Mouse (Mus musculus) c-Kit-positive CD71-positive TER-119-negative erythroid progenitor cells, embryonic 14.5 days (primary cell): ENCODE data around the gene Arhgap22.

Experiments used
- DNase-seq: peaks from one replicate; pipeline ENCODE4 v3.0.0-alpha.2; 2013; ENCODE audit warnings: low read depth

Arhgap22 gene

GRCm38 (mm10) chr14:33214767-33215128 is 922 bp downstream of the Arhgap22 start:
- no peak for DNase-seq

DNA sequence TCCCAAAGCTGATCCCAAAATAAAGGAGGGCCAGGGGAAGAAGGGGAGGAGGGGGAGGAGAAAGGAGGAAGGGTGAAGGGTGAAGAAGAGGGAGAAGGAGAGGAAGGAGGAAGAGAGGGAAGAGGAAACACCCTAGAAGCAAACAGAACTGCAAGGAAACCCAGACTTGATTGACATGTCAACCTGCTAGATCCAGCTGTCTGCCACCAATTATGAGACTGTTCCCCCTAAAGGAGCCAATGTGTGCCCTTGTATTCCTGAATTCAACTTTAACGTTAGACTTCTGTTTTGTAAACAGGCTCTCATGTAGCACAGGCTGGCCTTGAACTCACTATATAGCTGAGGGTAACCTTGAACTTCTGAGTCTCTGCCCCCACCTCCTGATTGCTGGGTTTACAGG is 1.3 kb downstream of the Arhgap22 start:
- DNase-seq = no peak

- DNase-seq = no peak
Measured at GRCm38 (mm10) chr14:33216343-33217208, 2.8 kb downstream of the Arhgap22 start.

DNA sequence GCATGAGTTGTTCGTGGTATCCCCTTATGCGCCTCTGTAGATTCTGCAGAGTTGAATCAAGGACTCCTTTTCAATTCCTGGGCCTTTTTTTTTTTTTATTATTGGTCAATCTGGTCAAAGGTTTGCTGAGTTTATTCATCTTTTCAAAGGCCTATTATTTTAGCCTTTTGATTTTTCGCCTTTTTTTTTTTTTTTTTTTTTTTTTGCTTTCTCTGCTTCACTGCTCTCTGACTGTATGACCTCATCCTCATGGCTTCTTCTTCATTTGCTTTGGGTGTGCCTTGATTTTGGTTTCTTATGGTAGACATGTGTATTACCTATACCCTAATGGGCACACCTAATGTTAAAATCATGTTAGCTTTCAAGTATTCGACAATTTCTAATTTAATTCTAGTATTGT is 11.4 kb downstream of the Arhgap22 start:
- no peak for DNase-seq

DNA sequence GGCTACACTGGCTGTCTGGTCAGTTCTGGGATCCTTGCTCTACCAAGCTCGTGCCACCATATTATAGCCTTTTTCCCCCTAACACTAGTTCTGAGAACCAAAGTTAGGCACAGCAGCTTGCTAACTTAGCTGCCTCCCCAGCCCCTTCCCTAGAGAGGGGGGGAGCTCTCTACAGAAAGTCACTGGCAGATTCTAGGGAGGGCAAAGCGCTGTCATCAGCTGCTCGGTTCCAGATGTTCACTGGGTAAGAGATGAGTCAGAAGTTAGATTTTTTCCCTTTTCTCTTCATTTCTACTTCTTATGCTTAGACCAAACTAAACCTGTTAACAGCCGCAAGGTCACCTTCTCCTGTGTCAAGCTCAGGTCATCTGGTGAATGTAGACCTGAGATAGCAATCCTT is 16.8 kb downstream of the Arhgap22 start:
- DNase-seq = no peak

DNA sequence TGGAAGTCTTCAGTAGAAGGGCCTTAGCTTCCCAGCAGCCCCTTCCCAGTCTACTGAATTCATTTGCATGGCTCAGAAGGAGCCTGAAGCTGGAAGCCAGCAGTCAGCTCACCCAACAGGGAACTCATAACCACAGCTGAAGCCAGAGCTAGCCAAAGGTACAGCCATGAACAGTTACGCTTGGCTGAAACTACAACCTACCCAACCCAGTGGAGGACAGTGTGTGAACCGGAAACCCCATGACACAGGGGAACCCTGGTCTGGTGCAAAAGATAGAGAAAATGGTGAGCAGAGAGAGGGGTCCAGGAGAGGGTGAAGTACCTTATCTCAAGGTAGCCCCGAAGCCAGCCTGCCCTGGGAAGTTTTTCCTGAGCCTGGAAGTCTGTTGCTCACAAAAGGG is 17.5 kb downstream of the Arhgap22 start:
- no peak for DNase-seq

GRCm38 (mm10) chr14:33232048-33232447 is 18.2 kb downstream of the Arhgap22 start:
- no peak for DNase-seq

DNA sequence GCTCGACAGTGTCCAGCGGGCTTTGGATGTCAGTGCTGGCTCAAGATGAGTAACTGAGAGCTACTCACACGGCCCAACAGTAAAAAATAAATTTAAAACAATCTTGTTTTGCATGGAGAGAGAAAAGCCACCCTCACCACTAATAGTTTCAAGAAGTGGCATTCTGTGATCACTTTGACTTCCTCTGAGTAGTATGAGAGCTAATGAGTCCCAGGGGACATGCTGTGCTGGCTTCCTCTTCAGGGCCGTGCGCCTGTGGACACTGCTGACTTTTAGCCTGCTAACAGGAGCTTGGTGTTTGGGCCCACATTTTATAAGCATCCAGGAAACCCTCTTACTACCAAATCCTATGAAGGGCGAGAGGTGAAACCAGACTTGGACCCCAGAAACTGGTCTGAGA is 21.8 kb downstream of the Arhgap22 start:
- DNase-seq = no peak

GRCm38 (mm10) chr14:33240400-33240799 is 26.6 kb downstream of the Arhgap22 start:
- no peak for DNase-seq

- no peak for DNase-seq
Measured at GRCm38 (mm10) chr14:33243261-33243660, 29.4 kb downstream of the Arhgap22 start.

DNA sequence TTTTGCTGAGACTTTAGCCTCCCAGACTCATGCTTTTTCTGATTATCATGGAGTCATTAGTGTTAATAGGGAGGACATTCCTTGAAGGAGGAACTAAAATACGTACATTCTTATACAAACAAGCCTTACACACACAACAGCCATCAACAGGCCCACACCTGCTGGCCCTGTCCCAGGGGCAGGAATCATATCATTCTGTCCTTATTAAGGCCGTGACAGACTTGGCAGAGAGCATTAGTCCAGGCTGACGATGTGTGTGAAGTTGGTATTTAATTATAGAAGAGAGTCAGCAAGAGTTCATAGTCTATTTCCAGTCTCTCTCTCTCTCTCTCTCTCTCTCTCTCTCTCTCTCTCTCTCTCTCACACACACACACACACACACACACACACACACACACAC is 30.7 kb downstream of the Arhgap22 start:
- DNase-seq = no peak

DNA sequence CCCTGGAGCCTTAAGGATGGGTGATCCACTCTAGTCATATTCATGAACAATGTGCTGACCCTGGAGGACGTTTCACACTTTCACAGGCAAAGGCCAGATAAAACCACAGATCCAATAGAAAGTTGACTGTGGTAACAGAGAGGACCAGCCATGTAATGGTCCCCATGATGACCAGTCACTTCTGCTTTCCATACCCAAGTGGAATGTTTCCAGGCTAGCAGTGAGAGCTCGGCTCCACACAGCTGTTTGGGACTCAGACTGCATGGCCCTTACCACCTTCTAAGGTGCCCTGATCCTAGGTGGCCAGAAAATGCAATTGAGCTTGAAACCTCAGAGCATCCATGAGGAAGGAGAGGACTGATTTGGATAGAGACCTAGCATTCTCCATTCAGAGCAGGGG is 31.1 kb downstream of the Arhgap22 start:
- no peak for DNase-seq

- DNase-seq = no peak
Measured at GRCm38 (mm10) chr14:33246476-33246875, 32.6 kb downstream of the Arhgap22 start.

DNA sequence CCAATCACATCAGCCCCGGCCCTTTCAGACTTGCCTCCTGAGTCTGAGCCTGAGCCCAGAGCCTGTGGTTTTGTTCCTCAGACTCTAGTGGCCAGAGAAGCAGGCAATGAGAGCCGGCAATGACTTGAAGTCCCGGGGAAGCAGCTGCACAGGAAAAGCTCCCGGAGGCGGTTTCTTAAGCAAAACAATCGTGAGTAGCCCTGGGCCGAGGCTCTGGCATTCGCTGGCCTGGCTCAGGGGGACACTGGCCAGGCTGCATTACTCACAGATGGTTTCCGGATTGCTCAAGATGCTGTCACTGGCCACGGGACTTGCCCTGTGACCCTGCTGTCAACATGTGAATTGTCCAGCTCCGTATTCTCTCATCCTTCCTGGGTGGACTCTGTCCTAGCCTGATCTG is 33.8 kb downstream of the Arhgap22 start:
- no peak for DNase-seq

GRCm38 (mm10) chr14:33248741-33249140 is 34.9 kb downstream of the Arhgap22 start:
- no peak for DNase-seq

DNA sequence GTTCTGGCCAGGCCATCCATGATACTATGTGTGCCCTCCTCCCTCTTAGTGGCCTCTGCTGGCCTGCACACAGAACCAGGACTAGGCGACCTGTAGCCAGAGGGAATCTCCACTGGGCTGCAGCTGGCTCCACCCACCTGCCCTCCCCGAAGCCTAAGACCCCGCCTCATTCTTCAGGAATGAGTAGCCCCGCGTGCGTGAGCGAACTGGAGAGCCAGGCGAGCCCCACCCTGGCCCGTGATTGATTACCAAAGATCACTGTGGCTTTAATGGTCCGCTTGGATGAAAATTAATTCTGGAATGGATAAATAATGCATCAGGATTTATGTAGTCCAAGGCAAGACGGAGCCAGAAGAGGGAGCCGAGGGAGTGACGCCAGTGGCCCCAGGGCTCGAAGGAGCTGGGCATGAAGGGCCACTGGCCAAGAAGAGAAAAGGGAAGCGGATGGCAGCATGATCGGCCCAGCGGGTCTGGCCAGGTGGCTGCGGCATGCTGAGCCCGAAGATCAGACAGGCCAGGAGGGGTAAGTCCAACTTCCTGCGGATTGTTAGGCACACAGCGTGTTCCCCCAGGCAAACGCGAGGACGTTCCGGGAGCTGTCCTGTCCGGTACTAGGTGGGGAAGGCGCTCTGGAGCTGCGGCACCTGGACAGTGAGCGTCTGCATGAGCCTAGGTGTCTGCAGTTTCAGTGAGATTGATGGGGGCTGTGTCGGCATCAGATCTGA is 36.6 kb downstream of the Arhgap22 start:
- DNase-seq = no peak

GRCm38 (mm10) chr14:33250956-33251745 is 37.3 kb downstream of the Arhgap22 start:
- no peak for DNase-seq

GRCm38 (mm10) chr14:33258256-33258655 is 44.4 kb downstream of the Arhgap22 start:
- DNase-seq = no peak

GRCm38 (mm10) chr14:33260131-33260530 is 46.3 kb downstream of the Arhgap22 start:
- no peak for DNase-seq

DNA sequence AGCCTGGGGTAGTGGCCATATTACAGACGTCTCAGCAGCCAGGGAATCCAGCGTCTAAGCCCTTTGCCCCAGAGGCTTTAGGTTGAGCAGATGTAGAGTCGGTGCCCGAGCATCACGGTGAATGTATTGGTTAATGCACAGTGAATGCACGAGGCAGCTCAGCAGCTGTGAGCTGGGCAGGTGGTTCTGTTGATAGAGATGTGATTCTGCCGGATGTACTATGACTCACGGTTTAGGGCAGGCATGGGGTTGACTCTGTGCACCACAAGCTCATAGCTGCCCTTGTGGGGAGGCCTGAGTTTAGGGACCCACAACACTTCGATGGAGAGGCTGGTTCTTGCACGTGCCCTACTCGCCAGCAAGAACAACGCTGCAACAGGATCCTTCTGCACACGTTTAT is 51.0 kb downstream of the Arhgap22 start:
- DNase-seq = no peak

- DNase-seq = no peak
Measured at GRCm38 (mm10) chr14:33276240-33276639, 62.4 kb downstream of the Arhgap22 start.

DNA sequence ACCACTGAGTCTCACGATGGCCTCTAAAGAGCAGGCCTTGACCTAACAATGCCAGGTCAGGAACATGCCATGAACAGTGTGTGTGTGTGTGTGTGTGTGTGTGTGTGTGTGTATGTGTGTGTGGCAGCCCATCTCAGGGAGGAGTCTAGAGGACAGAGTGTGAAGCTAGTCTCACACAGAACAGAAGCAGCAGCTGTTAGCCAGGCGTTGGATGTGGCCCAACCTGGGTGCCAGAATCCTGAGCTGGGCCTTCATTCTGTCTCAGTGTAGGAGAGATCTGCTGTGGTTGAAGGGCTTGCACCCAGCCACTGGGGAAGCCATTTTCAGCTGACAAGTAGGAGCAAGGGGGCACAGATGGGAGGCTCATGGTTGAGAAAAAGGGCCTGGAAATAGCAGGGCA is 64.5 kb downstream of the Arhgap22 start:
- DNase-seq = no peak

GRCm38 (mm10) chr14:33280921-33281320 is 67.1 kb downstream of the Arhgap22 start:
- DNase-seq = no peak
